In genomic region chr7:24435305-24435704, GRCm38 (mm10) we compare ENCODE assay signal across 24 mouse cellular contexts. TPM values are rescaled to one million over a fixed set of nuclear protein-coding genes. Genes with fewer than 3 reads are reported as not detected.
DNase-seq lines count a peak whose midpoint lies in the region; ATAC-seq and TF ChIP-seq lines count a peak whose summit lies in the region.
"Had no signal": no experiment of that assay in that cellular context is flagged by ENCODE, and none has a peak within 500 bp of the region (broad histone marks: within the 10 kb centered on the region; RNA-seq: fewer than 3 reads in every experiment).

No protein-coding gene starts in this region.

- peaks cover 60% of the 10 kb centered on the region for H3K4me1 ChIP-seq in cerebellum, adult 2 months (ENCODE audit: control insufficient read depth, insufficient read depth, low read length)
- 0 out of 2 replicates have a peak, but pooled peaks cover 11% of the 10 kb centered on the region for H3K4me1 ChIP-seq in hindbrain, embryonic 10.5 days (replicated peaks)
- no peaks in the 10 kb centered on the region for H3K4me1 ChIP-seq in hindbrain, embryonic 12.5 days
- H3K4me1 ChIP-seq in liver, embryonic 12.5 days = no peaks in the 10 kb centered on the region
- H3K4me1 ChIP-seq in testis, adult 2 months (ENCODE audit: control insufficient read depth, insufficient read depth, low read length) = no peaks in the 10 kb centered on the region
- H3K4me1 ChIP-seq: forebrain, embryonic 13.5 days had no signal

- TF ChIP-seq CTCF in cerebellum, adult 2 months (IDR thresholded peaks at IDR 0.05; ENCODE audit: borderline replicate concordance, insufficient read depth, low read depth, low read length) = no peak
- TF ChIP-seq CTCF in testis, adult 2 months (IDR thresholded peaks at IDR 0.05; ENCODE audit: control insufficient read depth, insufficient read depth, insufficient replicate concordance, low read depth, low read length) = no peak

- ATAC-seq in hindbrain, embryonic 12.5 days (ENCODE audit: low FRiP score) = no peak
- ATAC-seq in liver, embryonic 12.5 days = 0 out of 2 replicates have a peak, but pooled peaks have one; percentile 14
- ATAC-seq: forebrain, embryonic 13.5 days; forebrain, embryonic 16.5 days had no signal

- TF ChIP-seq POLR2A in cerebellum, adult 2 months (IDR thresholded peaks at IDR 0.05; ENCODE audit: borderline replicate concordance, insufficient read depth, low read length) = no peak
- TF ChIP-seq POLR2A in testis, adult 2 months (IDR thresholded peaks at IDR 0.05; ENCODE audit: control insufficient read depth, low read depth, low read length) = peak; percentile 94

- H3K9me3 ChIP-seq in hindbrain, embryonic 10.5 days = peaks cover 19% of the 10 kb centered on the region
- H3K9me3 ChIP-seq in hindbrain, embryonic 12.5 days (replicated peaks) = 0 out of 2 replicates have a peak, but pooled peaks cover 5% of the 10 kb centered on the region
- no peaks in the 10 kb centered on the region for H3K9me3 ChIP-seq in liver, embryonic 12.5 days (replicated peaks)
- H3K9me3 ChIP-seq: embryonic facial prominence, embryonic 15.5 days; forebrain, embryonic 13.5 days had no signal

- peak; percentile 31 for DNase-seq in cerebellum, adult 9-11 months
- no peak for DNase-seq in cerebellum, adult 2 months
- DNase-seq in hindbrain, embryonic 10.5 days (ENCODE audit: low spot score) = no peak
- no peak for DNase-seq in liver
- DNase-seq in testis, postnatal 14 days (ENCODE audit: low spot score) = no peak
- DNase-seq: adrenal gland, adult 2 months; adrenal gland, postnatal 10 days; adrenal gland, postnatal 25 days; cerebellum, adult 11 months; cerebellum, adult 8-10 months; cerebellum, postnatal 14 days; cerebellum, postnatal 36 days; embryo, embryonic 11 days had no signal

- H3K4me3 ChIP-seq in cerebellum, adult 2 months (replicated peaks; ENCODE audit: insufficient read depth, low read depth, low read length) = no peak overlapping the region
- H3K4me3 ChIP-seq in hindbrain, embryonic 10.5 days = no peak overlapping the region
- H3K4me3 ChIP-seq in hindbrain, embryonic 12.5 days = no peak overlapping the region
- no peak overlapping the region for H3K4me3 ChIP-seq in liver, embryonic 12.5 days
- H3K4me3 ChIP-seq in testis, adult 2 months (ENCODE audit: control insufficient read depth, low read depth, low read length) = peak overlapping the region; percentile 79
- H3K4me3 ChIP-seq: embryonic facial prominence, embryonic 13.5 days; embryonic facial prominence, embryonic 15.5 days; erythroblast, embryonic 14.5 days; forebrain, embryonic 10.5 days; forebrain, embryonic 13.5 days had no signal

- H3K27ac ChIP-seq in cerebellum, adult 2 months (ENCODE audit: insufficient read depth, low read length) = no peak overlapping the region
- H3K27ac ChIP-seq in hindbrain, embryonic 10.5 days = 0 out of 2 replicates have a peak overlapping the region, but pooled peaks have one; percentile 23
- H3K27ac ChIP-seq in hindbrain, embryonic 12.5 days = no peak overlapping the region
- no peak overlapping the region for H3K27ac ChIP-seq in liver, embryonic 12.5 days
- peak overlapping the region; percentile 79 for H3K27ac ChIP-seq in testis, adult 2 months (ENCODE audit: control insufficient read depth, insufficient read depth, low read depth, low read length)
- H3K27ac ChIP-seq: embryonic facial prominence, embryonic 13.5 days; embryonic facial prominence, embryonic 15.5 days; forebrain, embryonic 10.5 days; forebrain, embryonic 13.5 days had no signal

- no peak overlapping the region for H3K4me2 ChIP-seq in hindbrain, embryonic 12.5 days (replicated peaks)
- no peak overlapping the region for H3K4me2 ChIP-seq in liver, embryonic 12.5 days
- H3K4me2 ChIP-seq: embryonic facial prominence, embryonic 13.5 days; embryonic facial prominence, embryonic 15.5 days; forebrain, embryonic 13.5 days had no signal

- WGBS in cerebellum, adult 2 months = 84% methylated on average over 5 of the region's 5 CpGs
- WGBS in hindbrain, embryonic 10.5 days = 81% methylated on average over 5 of the region's 5 CpGs
- 71% methylated on average over 5 of the region's 5 CpGs for WGBS in hindbrain, embryonic 12.5 days
- 74% methylated on average over 5 of the region's 5 CpGs for WGBS in liver, embryonic 12.5 days (ENCODE audit: insufficient replicate concordance)

- H3K27me3 ChIP-seq in cerebellum, adult 2 months (ENCODE audit: control insufficient read depth, insufficient read depth, low read length) = no peaks in the 10 kb centered on the region
- H3K27me3 ChIP-seq in hindbrain, embryonic 10.5 days (ENCODE audit: insufficient read depth, poor library complexity, severe bottlenecking) = peaks cover 20% of the 10 kb centered on the region
- peaks cover 9% of the 10 kb centered on the region for H3K27me3 ChIP-seq in hindbrain, embryonic 12.5 days
- H3K27me3 ChIP-seq in liver, embryonic 12.5 days (replicated peaks) = peaks cover 41% of the 10 kb centered on the region
- no peaks in the 10 kb centered on the region for H3K27me3 ChIP-seq in testis, adult 2 months (ENCODE audit: control insufficient read depth, insufficient read depth, low read length)

- H3K36me3 ChIP-seq in hindbrain, embryonic 10.5 days = no peaks in the 10 kb centered on the region; the same call in 1 of the 2 replicates
- H3K36me3 ChIP-seq in hindbrain, embryonic 12.5 days = no peaks in the 10 kb centered on the region
- no peaks in the 10 kb centered on the region for H3K36me3 ChIP-seq in liver, embryonic 12.5 days
- H3K36me3 ChIP-seq in testis, adult 2 months (ENCODE audit: control insufficient read depth, insufficient read depth, low read length) = no peaks in the 10 kb centered on the region
- H3K36me3 ChIP-seq: embryonic facial prominence, embryonic 13.5 days; embryonic facial prominence, embryonic 15.5 days; forebrain, embryonic 10.5 days had no signal

- H3K9ac ChIP-seq in hindbrain, embryonic 12.5 days = no peak overlapping the region
- no peak overlapping the region for H3K9ac ChIP-seq in liver, embryonic 12.5 days
- H3K9ac ChIP-seq: embryonic facial prominence, embryonic 13.5 days; embryonic facial prominence, embryonic 15.5 days; forebrain, embryonic 13.5 days had no signal

RNA-seq across cellular contexts. Expression of gene Irgc1, which starts 16.8 kb away (rescaled TPM):
- not detected in 2 replicates for polyA plus RNA-seq in cerebellum, adult 2 months (2012; rRNA removed)
- not detected in 2 replicates for polyA plus RNA-seq in hindbrain, embryonic 10.5 days (2016; fragmentation: Nextera tagmentation; extraction: Ambion mirVana)
- not detected in 2 replicates for polyA plus RNA-seq in hindbrain, embryonic 12.5 days (2016; fragmentation: Nextera tagmentation; extraction: Ambion mirVana)
- not detected in 2 replicates for polyA plus RNA-seq in liver, embryonic 12.5 days (2016; fragmentation: Nextera tagmentation; extraction: Ambion mirVana)
- polyA plus RNA-seq in testis, adult 2 months (2012; rRNA removed) = 1,510 and 1,812 TPM in 2 replicates
- polyA plus RNA-seq: adrenal gland, adult 2 months; brain, embryonic 14.5 days; embryonic facial prominence, embryonic 11.5 days; embryonic facial prominence, embryonic 13.5 days; embryonic facial prominence, embryonic 15.5 days; erythroblast, embryonic 14.5 days; forebrain, embryonic 10.5 days; forebrain, embryonic 16.5 days had no signal

RNA-seq across cellular contexts. Expression of gene Plaur, which starts 27.0 kb away (rescaled TPM):
- 0.79 and 0.97 TPM in 2 replicates for polyA plus RNA-seq in cerebellum, adult 2 months (2012; rRNA removed)
- polyA plus RNA-seq in hindbrain, embryonic 10.5 days (2016; fragmentation: Nextera tagmentation; extraction: Ambion mirVana) = 0.77 and 1.9 TPM in 2 replicates
- polyA plus RNA-seq in hindbrain, embryonic 12.5 days (2016; fragmentation: Nextera tagmentation; extraction: Ambion mirVana) = 0.59 and 0.95 TPM in 2 replicates
- 2.6 and 2.8 TPM in 2 replicates for polyA plus RNA-seq in liver, embryonic 12.5 days (2016; fragmentation: Nextera tagmentation; extraction: Ambion mirVana)
- 0.38 TPM in 1 of 2 replicates, not detected in the other for polyA plus RNA-seq in testis, adult 2 months (2012; rRNA removed)

RNA-seq across cellular contexts. Expression of gene Smg9, which starts 35.9 kb away (rescaled TPM):
- polyA plus RNA-seq in cerebellum, adult 2 months (2012; rRNA removed) = 89.3 and 95.5 TPM in 2 replicates
- polyA plus RNA-seq in hindbrain, embryonic 10.5 days (2016; fragmentation: Nextera tagmentation; extraction: Ambion mirVana) = 27.4 and 32.7 TPM in 2 replicates
- 28.9 and 29.5 TPM in 2 replicates for polyA plus RNA-seq in hindbrain, embryonic 12.5 days (2016; fragmentation: Nextera tagmentation; extraction: Ambion mirVana)
- polyA plus RNA-seq in liver, embryonic 12.5 days (2016; fragmentation: Nextera tagmentation; extraction: Ambion mirVana) = 22.9 and 23.5 TPM in 2 replicates
- 151 and 171 TPM in 2 replicates for polyA plus RNA-seq in testis, adult 2 months (2012; rRNA removed)

RNA-seq across cellular contexts. Expression of gene Cadm4, which starts 46.5 kb away (rescaled TPM):
- 285 and 312 TPM in 2 replicates for polyA plus RNA-seq in cerebellum, adult 2 months (2012; rRNA removed)
- polyA plus RNA-seq in hindbrain, embryonic 10.5 days (2016; fragmentation: Nextera tagmentation; extraction: Ambion mirVana) = 12.1 and 38.6 TPM in 2 replicates
- 41.3 and 42.3 TPM in 2 replicates for polyA plus RNA-seq in hindbrain, embryonic 12.5 days (2016; fragmentation: Nextera tagmentation; extraction: Ambion mirVana)
- 0.28 and 0.35 TPM in 2 replicates for polyA plus RNA-seq in liver, embryonic 12.5 days (2016; fragmentation: Nextera tagmentation; extraction: Ambion mirVana)
- polyA plus RNA-seq in testis, adult 2 months (2012; rRNA removed) = 1.8 and 2.5 TPM in 2 replicates

Comparison
In these comparisons a context has a peak if more than half of its experiments do, and no peak if none do; other contexts are left out.
1. H3K27ac ChIP-seq: peak in hindbrain, embryonic 10.5 days (single experiment) and testis, adult 2 months (single experiment); none in cerebellum, adult 2 months (single experiment), hindbrain, embryonic 12.5 days (single experiment) and liver, embryonic 12.5 days (single experiment).
2. RNA of gene Irgc1, which starts 16.8 kb away (polyA plus RNA-seq): 1,510 to 1,812 TPM in testis, adult 2 months; not detected in hindbrain, embryonic 12.5 days, not detected in cerebellum, adult 2 months, not detected in hindbrain, embryonic 10.5 days and not detected in liver, embryonic 12.5 days; every median in the first group is over 1,000 times any median in the second.